Mouse (Mus musculus) bone marrow macrophage, adult 2 months (primary cell): ENCODE measurements around the gene Tstd1. TPM values are rescaled to one million over a fixed set of nuclear protein-coding genes. Genes with fewer than 3 reads are reported as not detected.

ENCODE experiments used
- H3K27ac ChIP-seq: 2 replicates; pipeline ENCODE4 v1.5.1; 2012; ENCODE audit warnings: low read depth, low read length; ENCODE audit not compliant: insufficient read depth
- H3K4me1 ChIP-seq: 2 replicates; pipeline ENCODE4 v1.6.1; 2012; ENCODE audit warnings: low read length; ENCODE audit not compliant: control insufficient read depth, insufficient read depth
- H3K4me3 ChIP-seq: 2 replicates; pipeline ENCODE4 v1.5.1; 2012; ENCODE audit warnings: mild to moderate bottlenecking, low read length, moderate library complexity; ENCODE audit not compliant: insufficient read depth
- CTCF ChIP-seq: IDR thresholded peaks from 2 replicates; pipeline ENCODE4 v1.5.1; 2012; ENCODE audit warnings: low read depth, mild to moderate bottlenecking, low read length, moderate library complexity
- POLR2A ChIP-seq: IDR thresholded peaks from 2 replicates; pipeline ENCODE4 v1.6.1; 2012; ENCODE audit warnings: mild to moderate bottlenecking, low read depth, low read length, borderline replicate concordance
- polyA plus RNA-seq: library from polyadenylated mRNA; stranded (reverse); fragments of >200 nt; gene quantifications from 2 replicates; pipeline ENCODE4 v1.2.4, GENCODE M21; 2012; ENCODE audit not compliant: missing spikeins, insufficient read depth, insufficient read length

Gene Tstd1
- polyA plus RNA-seq, 1 experiment, result 7.7 TPM

DNA sequence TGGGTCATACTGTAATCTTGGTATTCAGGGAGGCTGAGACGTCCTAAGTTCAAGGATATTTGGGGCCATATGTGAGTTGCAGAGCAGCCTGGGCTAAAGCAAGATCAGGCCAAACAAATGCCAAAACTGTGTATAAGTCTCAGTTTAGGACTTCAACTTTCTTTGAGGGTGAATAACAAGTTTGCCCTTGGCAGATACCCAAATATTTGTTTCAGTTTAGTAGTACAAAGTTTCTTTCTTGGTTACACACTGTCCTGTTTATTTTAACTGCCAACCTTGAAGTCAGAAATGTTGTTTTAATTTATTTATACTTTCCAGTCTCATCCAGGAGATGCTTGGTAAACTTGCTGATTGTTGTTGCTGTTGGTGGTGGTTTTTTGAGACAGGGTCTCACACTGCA lies 17.3 kb downstream of the Tstd1 start:
- H3K27ac ChIP-seq, result no peak overlapping the region
- no peak overlapping the region for H3K4me3 ChIP-seq
- TF ChIP-seq CTCF (no peak), POLR2A (no peak)
- peaks cover 21% of the 10 kb centered on the region for H3K4me1 ChIP-seq

GRCm38 (mm10) chr1:171437264-171438013 lies 18.8 kb downstream of the Tstd1 start, which contains the start of gene F11r:
Gene F11r (plus strand): TSS chr1:171437535.
- Histone ChIP-seq H3K27ac (no peak within 1 kb of the TSS), H3K4me3 (peak within 1 kb of the TSS; percentile 62), H3K4me1 (peaks cover 34% of the 10 kb centered on the region)
- TF ChIP-seq CTCF, result no peak; the same call in 1 of the 2 replicates
- TF ChIP-seq POLR2A, result no peak

DNA sequence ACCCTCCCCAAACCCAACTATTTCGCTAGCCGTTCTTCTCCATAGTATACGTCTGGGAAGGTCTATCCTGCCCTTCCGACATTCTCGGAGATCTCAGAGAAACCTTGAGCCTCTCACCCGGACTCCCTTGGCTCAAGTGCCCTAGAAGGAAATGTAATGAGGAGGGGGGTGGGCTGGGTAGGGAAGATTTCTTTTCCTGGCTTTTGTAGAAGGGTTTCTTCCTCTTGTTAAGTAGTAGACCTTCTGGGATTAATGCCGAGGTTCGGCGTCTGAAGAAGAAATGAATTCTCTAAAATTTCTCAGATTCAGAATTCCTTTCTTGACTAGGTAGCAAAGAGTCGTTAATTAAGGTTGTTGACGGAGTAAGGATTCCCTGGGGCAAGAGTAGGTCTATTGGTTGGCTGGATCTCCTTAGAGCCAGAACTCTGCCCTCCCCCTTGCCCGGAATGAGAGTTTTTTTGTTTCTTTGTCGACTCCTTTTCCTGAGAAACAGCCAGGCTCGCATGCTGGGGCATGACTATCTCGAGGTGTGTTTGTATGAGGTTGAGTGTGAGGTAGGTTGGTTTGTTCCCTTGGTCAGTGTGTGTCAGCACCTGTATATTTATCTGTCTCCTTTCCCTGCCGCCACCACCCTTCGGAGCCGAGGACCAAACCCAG lies 19.5 kb downstream of the Tstd1 start:
- no peak for TF ChIP-seq CTCF
- TF ChIP-seq POLR2A, result no peak
- Histone ChIP-seq H3K27ac (no peak overlapping the region), H3K4me1 (peaks cover 36% of the 10 kb centered on the region), H3K4me3 (peak overlapping the region; percentile 62)

- Histone ChIP-seq H3K4me1 (peaks cover 36% of the 10 kb centered on the region), H3K27ac (no peak overlapping the region), H3K4me3 (no peak overlapping the region)
- TF ChIP-seq POLR2A (no peak), CTCF (no peak)
These were observed 20.4 kb downstream of the Tstd1 start for GRCm38 (mm10) chr1:171439072-171439471.

GRCm38 (mm10) chr1:171440025-171440725 lies 21.5 kb downstream of the Tstd1 start:
- no peak for TF ChIP-seq CTCF
- TF ChIP-seq POLR2A, result no peak
- H3K4me1 ChIP-seq, result peaks cover 36% of the 10 kb centered on the region
- no peak overlapping the region for H3K27ac ChIP-seq
- H3K4me3 ChIP-seq, result no peak overlapping the region

DNA sequence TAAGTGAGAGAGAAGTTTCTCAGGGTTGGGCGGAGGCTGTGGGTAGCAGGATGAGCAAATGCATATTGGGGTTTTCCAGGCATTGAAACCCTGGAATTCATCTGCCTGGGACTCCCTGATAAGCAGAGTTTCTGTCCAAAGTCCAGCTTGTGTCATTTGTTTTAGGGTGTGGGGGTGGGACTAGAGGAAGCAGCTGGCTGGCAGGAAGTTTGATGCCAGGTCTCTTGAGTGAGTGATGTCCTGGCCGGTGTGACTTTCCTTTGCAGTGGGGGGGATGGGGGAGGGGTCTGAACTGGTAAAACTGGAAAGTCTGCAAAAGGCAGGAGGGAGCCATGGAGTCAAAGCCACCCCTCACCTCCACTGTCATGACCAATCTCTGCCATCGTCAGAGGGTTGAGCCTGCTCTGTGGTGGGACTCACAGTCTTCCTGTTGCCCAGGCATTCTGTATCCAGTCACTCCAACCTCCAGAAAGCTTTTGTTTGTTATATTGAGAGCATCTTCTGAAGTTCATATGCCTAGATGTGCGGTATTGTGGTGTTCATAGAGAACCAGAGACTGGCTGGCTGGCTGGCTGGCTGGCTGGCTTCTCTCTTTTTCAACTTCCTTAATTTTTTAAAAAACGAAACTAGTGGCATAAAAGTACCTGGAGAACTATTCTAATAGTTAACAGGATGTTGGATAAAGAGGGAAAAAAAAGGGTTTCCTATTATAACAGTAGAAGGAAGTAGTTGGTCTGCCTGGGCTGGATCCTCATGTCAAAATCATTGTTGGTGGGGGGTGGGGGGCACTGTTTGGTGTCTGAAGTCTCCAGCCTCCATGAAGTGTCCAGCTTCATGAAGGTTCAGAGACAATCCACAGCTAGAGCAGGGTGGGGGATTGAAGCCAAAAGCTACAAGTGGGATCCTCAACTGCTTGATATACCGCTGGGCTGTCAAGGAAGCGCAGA lies 23.1 kb downstream of the Tstd1 start:
- no peak for TF ChIP-seq CTCF
- TF ChIP-seq POLR2A, result no peak
- H3K4me3 ChIP-seq, result peak overlapping the region; percentile 25
- H3K27ac ChIP-seq, result 0 out of 2 replicates have a peak overlapping the region, but pooled peaks have one; percentile 8
- peaks cover 36% of the 10 kb centered on the region for H3K4me1 ChIP-seq

GRCm38 (mm10) chr1:171442413-171442760 lies 23.7 kb downstream of the Tstd1 start:
- TF ChIP-seq CTCF, result no peak
- no peak for TF ChIP-seq POLR2A
- H3K4me3 ChIP-seq, result peak overlapping the region; percentile 25
- H3K27ac ChIP-seq, result 0 out of 2 replicates have a peak overlapping the region, but pooled peaks have one; percentile 8
- H3K4me1 ChIP-seq, result peaks cover 36% of the 10 kb centered on the region

GRCm38 (mm10) chr1:171445050-171445449 lies 26.4 kb downstream of the Tstd1 start:
- TF ChIP-seq CTCF (no peak), POLR2A (no peak)
- Histone ChIP-seq H3K4me3 (no peak overlapping the region), H3K4me1 (peaks cover 23% of the 10 kb centered on the region), H3K27ac (no peak overlapping the region)

GRCm38 (mm10) chr1:171446854-171447253 lies 28.2 kb downstream of the Tstd1 start:
- no peak overlapping the region for H3K4me3 ChIP-seq
- no peak for TF ChIP-seq POLR2A
- no peak for TF ChIP-seq CTCF
- peaks cover 16% of the 10 kb centered on the region for H3K4me1 ChIP-seq

More at GRCm38 (mm10) chr1:171446854-171447253, 28.2 kb downstream of the Tstd1 start:
- no peak overlapping the region for H3K27ac ChIP-seq
